Mouse (Mus musculus): ENCODE results near the gene Fam217b. TPM values are rescaled to one million over a fixed set of nuclear protein-coding genes. Genes with fewer than 3 reads are reported as not detected.

The Fam217b gene
- 10.1 TPM for polyA plus RNA-seq (2014; fragmentation: Illumina TruSeq; extraction: RNeasy Lipid Tissue Mini Kit (QIAGEN cat#74804); ENCODE audit: low read depth, low replicate concordance)

DNA sequence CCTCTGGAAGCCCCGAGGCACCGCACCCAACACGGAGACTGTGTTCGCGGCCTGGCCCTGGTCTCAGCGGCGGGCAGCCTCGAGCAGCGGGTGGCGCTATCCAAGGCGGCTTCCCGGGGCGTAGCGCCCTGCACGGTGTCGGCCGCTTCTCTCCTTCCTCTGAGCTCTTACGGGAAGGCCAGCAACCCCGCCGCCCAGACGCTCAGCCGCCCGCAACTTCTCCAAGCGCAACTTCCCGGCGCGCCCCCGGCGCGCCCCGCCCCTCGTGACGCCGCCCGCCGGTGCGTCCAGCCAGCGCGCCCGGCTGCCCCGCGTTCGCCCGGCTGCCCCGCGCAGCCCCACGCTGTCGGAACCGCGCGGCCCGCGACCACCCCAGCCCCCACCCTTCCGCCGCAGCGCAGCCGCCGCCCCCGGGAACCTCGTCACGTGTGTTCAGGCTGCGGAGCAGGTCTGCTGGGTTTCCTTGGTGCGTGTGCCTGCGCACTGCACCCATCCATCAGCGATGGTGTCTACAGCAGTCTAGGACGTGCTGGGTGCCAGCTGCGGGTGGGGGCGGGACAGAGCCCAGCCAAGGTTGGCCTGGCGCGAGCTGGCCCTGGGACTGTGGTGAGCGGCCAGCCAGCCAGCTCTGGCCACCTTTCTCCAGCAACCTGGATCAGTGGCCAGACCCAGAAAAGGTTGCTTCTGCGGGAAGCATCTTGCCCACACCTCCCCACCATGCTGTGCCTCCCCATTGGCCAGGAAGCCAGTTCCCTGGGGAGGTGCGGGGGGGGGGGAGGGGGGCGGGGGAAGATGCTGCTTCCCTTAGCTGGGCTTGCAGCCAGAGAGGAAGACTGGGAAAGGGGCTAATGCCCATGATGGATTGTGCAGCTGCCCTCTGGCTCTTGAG lies at the start of gene Fam217b, which contains the start of gene Ppp1r3d:
Gene Fam217b, plus strand, starts transcription at position 264 of the 889 bp plus-strand sequence.
Gene Ppp1r3d, minus strand, starts transcription at position 212 of the 889 bp plus-strand sequence.

GRCm38 (mm10) chr2:178407053-178407815 lies 7.1 kb upstream of the Fam217b start, which contains the start of gene Sycp2:
TSS of gene Sycp2 (minus strand) at chr2:178407685.

GRCm38 (mm10) chr2:178430231-178430630 lies 15.9 kb downstream of the Fam217b start, which contains the start of gene Cdh26:
TSS of gene Cdh26 (plus strand) at chr2:178430531.

Other genes with a start within 250 kb of the Fam217b start
- gene Sycp2, start 6.8 kb upstream of the Fam217b start, polyA plus RNA-seq (2014; fragmentation: Illumina TruSeq; extraction: RNeasy Lipid Tissue Mini Kit (QIAGEN cat#74804); ENCODE audit: low read depth, low replicate concordance), result 0.37 TPM
- 10.3 TPM for gene Ppp1r3d, start 52 bp upstream of the Fam217b start, polyA plus RNA-seq (2014; fragmentation: Illumina TruSeq; extraction: RNeasy Lipid Tissue Mini Kit (QIAGEN cat#74804); ENCODE audit: low read depth, low replicate concordance)
- gene Cdh26, start 16.0 kb downstream of the Fam217b start, polyA plus RNA-seq (2014; fragmentation: Illumina TruSeq; extraction: RNeasy Lipid Tissue Mini Kit (QIAGEN cat#74804); ENCODE audit: low read depth, low replicate concordance), result 0.21 TPM